Mouse (Mus musculus) intestine, postnatal 0 days (tissue): ENCODE measurements around the gene Rpl19. TPM values are rescaled to one million over a fixed set of nuclear protein-coding genes. Genes with fewer than 3 reads are reported as not detected.
A peak's percentile ranks its signal among the peaks of the same experiment; 100 is the strongest.

Experiments
- ATAC-seq: fragments of 200-750 bp; cut with Nextera tagmentation; 2 replicates; pipeline ENCODE4 v1.8.0; 2017; ENCODE audit warnings: mild to moderate bottlenecking, moderate TSS enrichment, moderate library complexity
- H3K27ac ChIP-seq: fragments of 300-500 bp; sonication (generic); 2 replicates; pipeline ENCODE4 v1.5.1; 2014; ENCODE audit warnings: mild to moderate bottlenecking, low read depth, low read length, moderate library complexity
- H3K27me3 ChIP-seq: fragments of 300-500 bp; sonication (generic); replicated peaks from 2 replicates; pipeline ENCODE4 v1.6.1; 2014; ENCODE audit warnings: low read length, mixed read lengths; ENCODE audit not compliant: control insufficient read depth, insufficient read depth
- H3K36me3 ChIP-seq: fragments of 300-500 bp; sonication (generic); 2 replicates; pipeline ENCODE4 v1.6.1; 2014; ENCODE audit warnings: mild to moderate bottlenecking, moderate library complexity; ENCODE audit not compliant: control insufficient read depth, insufficient read depth
- H3K4me1 ChIP-seq: fragments of 300-500 bp; sonication (generic); replicated peaks from 2 replicates; pipeline ENCODE4 v1.6.1; 2014; ENCODE audit warnings: antibody characterized with exemption, low read length, mixed read lengths; ENCODE audit not compliant: control insufficient read depth, insufficient read depth
- H3K4me2 ChIP-seq: fragments of 300-500 bp; sonication (generic); replicated peaks from 2 replicates; pipeline ENCODE4 v1.6.1; 2014; ENCODE audit warnings: low read depth, mild to moderate bottlenecking, moderate library complexity
- H3K4me3 ChIP-seq: fragments of 300-500 bp; sonication (generic); 2 replicates; pipeline ENCODE4 v1.5.1; 2014; ENCODE audit warnings: low read depth, low read length
- H3K9ac ChIP-seq: fragments of 300-500 bp; sonication (generic); 2 replicates; pipeline ENCODE4 v1.6.1; 2014; ENCODE audit warnings: mild to moderate bottlenecking, low read depth, low read length
- H3K9me3 ChIP-seq: fragments of 300-500 bp; sonication (generic); 2 replicates; pipeline ENCODE4 v1.6.1; 2016; ENCODE audit warnings: mixed run types; ENCODE audit not compliant: control insufficient read depth
- CTCF ChIP-seq: sonication (generic); IDR thresholded peaks from 2 replicates; pipeline ENCODE4 v1.5.1; 2016; ENCODE audit warnings: low read depth, mild to moderate bottlenecking, control low read depth, antibody characterized with exemption, moderate library complexity
- WGBS: fragments of 180-500 bp; shearing (Covaris S2); extraction: QIAGEN DNeasy Blood & Tissue Kit; methylation state at CpG from one replicate; pipeline ENCODE4 v1.1.7; 2014; 5-methylcytosine and 5-hydroxymethylcytosine counted together
- microRNA-seq: library from miRNA; unstranded; fragments of <30 nt; microRNA quantifications from one replicate; pipeline ENCODE4, GENCODE M21; 2016
- polyA plus RNA-seq: library from polyadenylated mRNA; unstranded; fragments of >200 nt; fragmentation: Nextera tagmentation; extraction: Ambion mirVana; gene quantifications from 2 replicates; pipeline ENCODE4 v1.2.1, GENCODE M21; 2015

Rpl19 gene
- polyA plus RNA-seq, 1 experiment from 2014 or later, result 699 TPM

- H3K4me1 ChIP-seq, result no peaks in the 10 kb centered on the region
- no peaks in the 10 kb centered on the region for H3K27me3 ChIP-seq
- no peak overlapping the region for H3K4me3 ChIP-seq
- no peak for ATAC-seq
- TF ChIP-seq CTCF, result peak; percentile 93
- H3K36me3 ChIP-seq, result no peaks in the 10 kb centered on the region
- H3K9me3 ChIP-seq, result no peaks in the 10 kb centered on the region
- no peak overlapping the region for H3K4me2 ChIP-seq
- H3K27ac ChIP-seq, result no peak overlapping the region
- WGBS, result 22% methylated on average over 13 of the region's 13 CpGs
- no peak overlapping the region for H3K9ac ChIP-seq
These were observed 48.8 kb downstream of the Rpl19 start for GRCm38 (mm10) chr11:98075195-98075808.

- Histone ChIP-seq H3K27me3 (no peaks in the 10 kb centered on the region), H3K4me2 (no peak overlapping the region), H3K4me1 (no peaks in the 10 kb centered on the region), H3K4me3 (no peak overlapping the region), H3K9ac (no peak overlapping the region), H3K27ac (no peak overlapping the region), H3K9me3 (no peaks in the 10 kb centered on the region), H3K36me3 (0 out of 2 replicates have a peak, but pooled peaks cover 7% of the 10 kb centered on the region)
- ATAC-seq, result no peak
- WGBS, result 78% methylated on average over 8 of the region's 8 CpGs
- no peak for TF ChIP-seq CTCF
These were observed 50.6 kb downstream of the Rpl19 start for GRCm38 (mm10) chr11:98077086-98077485.

Small RNA genes lying within 50 kb of the gene (microRNA-seq; reads per million reads assigned to microRNA genes)
- not detected for gene Gm27597

Other genes starting within 250 kb of the Rpl19 start
- gene Rpl23, start 244.3 kb upstream of the Rpl19 start, polyA plus RNA-seq, result 538 and 555 TPM in 2 replicates
- gene Lasp1, start 227.7 kb upstream of the Rpl19 start, polyA plus RNA-seq, result 98.2 and 103 TPM in 2 replicates
- gene B230217C12Rik, start 185.9 kb upstream of the Rpl19 start, polyA plus RNA-seq, result 1.8 and 2.0 TPM in 2 replicates
- 0.64 and 0.83 TPM in 2 replicates for gene Fbxo47, start 142.6 kb upstream of the Rpl19 start, polyA plus RNA-seq
- 0.30 and 0.31 TPM in 2 replicates for gene Plxdc1, start 40.3 kb upstream of the Rpl19 start, polyA plus RNA-seq
- 4.2 and 4.4 TPM in 2 replicates for gene Arl5c, start 30.5 kb upstream of the Rpl19 start, polyA plus RNA-seq
- 2.8 and 3.2 TPM in 2 replicates for gene Cacnb1, start 3.7 kb upstream of the Rpl19 start, polyA plus RNA-seq
- 0.13 TPM in 1 of 2 replicates, not detected in the other for gene Stac2, start 26.8 kb downstream of the Rpl19 start, polyA plus RNA-seq
- gene Fbxl20, start 123.7 kb downstream of the Rpl19 start, polyA plus RNA-seq, result 7.3 and 7.8 TPM in 2 replicates
- gene Med1, start 166.6 kb downstream of the Rpl19 start, polyA plus RNA-seq, result 25.2 and 25.3 TPM in 2 replicates
- 4.9 and 6.4 TPM in 2 replicates for gene Cdk12, start 176.3 kb downstream of the Rpl19 start, polyA plus RNA-seq